Mouse (Mus musculus) midbrain, embryonic 16.5 days (tissue): ENCODE results near the gene Cdkal1. TPM values are rescaled to one million over a fixed set of nuclear protein-coding genes. Genes with fewer than 3 reads are reported as not detected.

Source experiments
- ATAC-seq: fragments of 200-750 bp; cut with Nextera tagmentation; 2 replicates; pipeline ENCODE4 v1.8.0; 2017; ENCODE audit warnings: moderate TSS enrichment
- H3K27ac ChIP-seq: fragments of 300-500 bp; sonication (generic); 2 replicates; pipeline ENCODE4 v1.5.1; 2014; ENCODE audit warnings: mild to moderate bottlenecking, low read length, mixed read lengths
- H3K27me3 ChIP-seq: fragments of 300-500 bp; sonication (generic); 2 replicates; pipeline ENCODE4 v1.6.1; 2014; ENCODE audit warnings: low read depth, low read length, mixed read lengths; ENCODE audit not compliant: control insufficient read depth, insufficient read depth
- H3K36me3 ChIP-seq: fragments of 300-500 bp; sonication (generic); 2 replicates; pipeline ENCODE4 v1.6.1; 2014; ENCODE audit warnings: mild to moderate bottlenecking, low read length, moderate library complexity, mixed read lengths; ENCODE audit not compliant: control insufficient read depth, insufficient read depth
- H3K4me1 ChIP-seq: fragments of 300-500 bp; sonication (generic); 2 replicates; pipeline ENCODE4 v1.6.1; 2014; ENCODE audit warnings: mild to moderate bottlenecking, low read length, mixed read lengths; ENCODE audit not compliant: control insufficient read depth, insufficient read depth
- H3K4me2 ChIP-seq: fragments of 300-500 bp; sonication (generic); 2 replicates; pipeline ENCODE4 v1.6.1; 2014; ENCODE audit warnings: mild to moderate bottlenecking, low read length, mixed read lengths
- H3K4me3 ChIP-seq: fragments of 300-500 bp; sonication (generic); 2 replicates; pipeline ENCODE4 v1.5.1; 2014; ENCODE audit warnings: low read depth, mild to moderate bottlenecking, low read length, moderate library complexity, mixed read lengths
- H3K9ac ChIP-seq: fragments of 300-500 bp; sonication (generic); 2 replicates; pipeline ENCODE4 v1.6.1; 2014; ENCODE audit warnings: low read depth, low read length, mixed read lengths
- H3K9me3 ChIP-seq: fragments of 300-500 bp; sonication (generic); replicated peaks from 2 replicates; pipeline ENCODE4 v1.6.1; 2014; ENCODE audit warnings: mild to moderate bottlenecking, low read length, mixed read lengths; ENCODE audit not compliant: control insufficient read depth, poor library complexity, severe bottlenecking
- WGBS: fragments of 180-500 bp; shearing (Covaris S2); extraction: QIAGEN DNeasy Blood & Tissue Kit; methylation state at CpG from one replicate; pipeline ENCODE4 v1.1.7; 2014; 5-methylcytosine and 5-hydroxymethylcytosine counted together
- polyA plus RNA-seq: library from polyadenylated mRNA; unstranded; fragments of >200 nt; fragmentation: Nextera tagmentation; extraction: Ambion mirVana; gene quantifications from 2 replicates; pipeline ENCODE4 v1.2.1, GENCODE M21; 2015

Cdkal1 gene
- polyA plus RNA-seq, 1 experiment from 2014 or later = 21.4 TPM

- Histone ChIP-seq H3K4me1 (no peaks in the 10 kb centered on the region), H3K27ac (no peak overlapping the region), H3K36me3 (no peaks in the 10 kb centered on the region), H3K27me3 (no peaks in the 10 kb centered on the region), H3K4me3 (no peak overlapping the region), H3K9me3 (no peaks in the 10 kb centered on the region), H3K9ac (no peak overlapping the region), H3K4me2 (no peak overlapping the region)
- WGBS = 89% methylated on average over 5 of the region's 5 CpGs
- ATAC-seq = no peak
Measured at GRCm38 (mm10) chr13:29779519-29779918, 76.0 kb downstream of the Cdkal1 start.

GRCm38 (mm10) chr13:29779116-29779515 lies 76.4 kb downstream of the Cdkal1 start:
- H3K9ac ChIP-seq = no peak overlapping the region
- 71% methylated on average over 5 of the region's 5 CpGs for WGBS
- H3K27ac ChIP-seq = no peak overlapping the region; the same call in 1 of the 2 replicates
- no peak overlapping the region for H3K4me3 ChIP-seq
- H3K9me3 ChIP-seq = no peaks in the 10 kb centered on the region
- ATAC-seq = no peak
- H3K36me3 ChIP-seq = no peaks in the 10 kb centered on the region
- H3K4me2 ChIP-seq = no peak overlapping the region
- no peaks in the 10 kb centered on the region for H3K4me1 ChIP-seq
- no peaks in the 10 kb centered on the region for H3K27me3 ChIP-seq

GRCm38 (mm10) chr13:29778124-29778523 lies 77.3 kb downstream of the Cdkal1 start:
- WGBS = 90% methylated on average over 6 of the region's 6 CpGs
- no peaks in the 10 kb centered on the region for H3K36me3 ChIP-seq
- H3K4me1 ChIP-seq = no peaks in the 10 kb centered on the region
- no peaks in the 10 kb centered on the region for H3K9me3 ChIP-seq
- no peak overlapping the region for H3K4me2 ChIP-seq
- H3K9ac ChIP-seq = no peak overlapping the region
- H3K27ac ChIP-seq = no peak overlapping the region
- no peak overlapping the region for H3K4me3 ChIP-seq
- no peak for ATAC-seq
- no peaks in the 10 kb centered on the region for H3K27me3 ChIP-seq

GRCm38 (mm10) chr13:29777225-29777624 lies 78.2 kb downstream of the Cdkal1 start:
- no peak overlapping the region for H3K4me3 ChIP-seq
- no peak overlapping the region for H3K4me2 ChIP-seq
- H3K27ac ChIP-seq = no peak overlapping the region
- 90% methylated on average over 4 of the region's 4 CpGs for WGBS
- no peaks in the 10 kb centered on the region for H3K4me1 ChIP-seq
- H3K36me3 ChIP-seq = no peaks in the 10 kb centered on the region
- no peaks in the 10 kb centered on the region for H3K9me3 ChIP-seq
- H3K27me3 ChIP-seq = no peaks in the 10 kb centered on the region
- H3K9ac ChIP-seq = no peak overlapping the region
- no peak for ATAC-seq

GRCm38 (mm10) chr13:29775603-29776230 lies 79.8 kb downstream of the Cdkal1 start:
- WGBS = 72% methylated on average over 8 of the region's 8 CpGs

GRCm38 (mm10) chr13:29773563-29773962 lies 81.9 kb downstream of the Cdkal1 start:
- WGBS = 79% methylated on average over 6 of the region's 6 CpGs
- H3K36me3 ChIP-seq = no peaks in the 10 kb centered on the region
- ATAC-seq = no peak

More at GRCm38 (mm10) chr13:29775603-29776230, 79.8 kb downstream of the Cdkal1 start:
- H3K9me3 ChIP-seq = no peaks in the 10 kb centered on the region
- H3K4me1 ChIP-seq = no peaks in the 10 kb centered on the region
- H3K4me2 ChIP-seq = no peak overlapping the region
- H3K36me3 ChIP-seq = no peaks in the 10 kb centered on the region
- no peak overlapping the region for H3K27ac ChIP-seq
- ATAC-seq = no peak
- no peak overlapping the region for H3K4me3 ChIP-seq
- no peaks in the 10 kb centered on the region for H3K27me3 ChIP-seq
- no peak overlapping the region for H3K9ac ChIP-seq

GRCm38 (mm10) chr13:29772970-29773369 lies 82.5 kb downstream of the Cdkal1 start:
- Histone ChIP-seq H3K9ac (no peak overlapping the region), H3K9me3 (no peaks in the 10 kb centered on the region), H3K36me3 (no peaks in the 10 kb centered on the region), H3K4me2 (no peak overlapping the region), H3K27ac (no peak overlapping the region), H3K4me3 (no peak overlapping the region), H3K27me3 (no peaks in the 10 kb centered on the region), H3K4me1 (peaks cover 2% of the 10 kb centered on the region; the same call in 1 of the 2 replicates)
- WGBS = 65% methylated on average over 3 of the region's 3 CpGs
- ATAC-seq = no peak

More at GRCm38 (mm10) chr13:29773563-29773962, 81.9 kb downstream of the Cdkal1 start:
- peaks cover 2% of the 10 kb centered on the region; the same call in 1 of the 2 replicates for H3K4me1 ChIP-seq
- H3K9me3 ChIP-seq = no peaks in the 10 kb centered on the region
- no peaks in the 10 kb centered on the region for H3K27me3 ChIP-seq
- no peak overlapping the region for H3K9ac ChIP-seq
- no peak overlapping the region for H3K4me2 ChIP-seq
- H3K27ac ChIP-seq = no peak overlapping the region
- no peak overlapping the region for H3K4me3 ChIP-seq

- H3K36me3 ChIP-seq = no peaks in the 10 kb centered on the region
- 20% methylated on average over 12 of the region's 12 CpGs for WGBS
- H3K9ac ChIP-seq = no peak overlapping the region
- H3K9me3 ChIP-seq = no peaks in the 10 kb centered on the region
- no peaks in the 10 kb centered on the region for H3K27me3 ChIP-seq
- peak overlapping the region; percentile 4; the same call in 1 of the 2 replicates for H3K4me2 ChIP-seq
- H3K4me3 ChIP-seq = no peak overlapping the region
- H3K27ac ChIP-seq = no peak overlapping the region
- H3K4me1 ChIP-seq = peaks cover 2% of the 10 kb centered on the region; the same call in 1 of the 2 replicates
- ATAC-seq = peak; percentile 55; the same call in 1 of the 2 replicates
Measured at GRCm38 (mm10) chr13:29769647-29770436, 85.6 kb downstream of the Cdkal1 start.

- H3K4me3 ChIP-seq = no peak overlapping the region
- H3K4me2 ChIP-seq = no peak overlapping the region
- no peaks in the 10 kb centered on the region for H3K27me3 ChIP-seq
- no peaks in the 10 kb centered on the region for H3K9me3 ChIP-seq
- H3K4me1 ChIP-seq = peaks cover 2% of the 10 kb centered on the region; the same call in 1 of the 2 replicates
- no peak overlapping the region for H3K27ac ChIP-seq
- 88% methylated on average over 1 of the region's 1 CpGs for WGBS
- no peak for ATAC-seq
- H3K36me3 ChIP-seq = no peaks in the 10 kb centered on the region
- no peak overlapping the region for H3K9ac ChIP-seq
Measured at GRCm38 (mm10) chr13:29768104-29768503, 87.4 kb downstream of the Cdkal1 start.
